Comparison of ENCODE assay signal across 8 mouse cellular contexts in genomic region chr16:10785371-10786231, GRCm38 (mm10). TPM values are rescaled to one million over a fixed set of nuclear protein-coding genes. Genes with fewer than 3 reads are reported as not detected.
DNase-seq lines count a peak whose midpoint lies in the region.

TSS of gene Socs1 (minus strand) at chr16:10785536.

- peak; percentile 93 to 99 for DNase-seq in adrenal gland, adult (ENCODE audit: inconsistent age in 2 of 2, low spot score in 1 of 2)
- DNase-seq in embryo, embryonic 10 days (ENCODE audit: low spot score) = peak; percentile 86
- peak; percentile 87 for DNase-seq in gastrocnemius, postnatal 10 days
- peak; percentile 98 for DNase-seq in induced T-regulatory cell, adult 2 months (ENCODE audit: low read depth)
- DNase-seq in left cerebral cortex, postnatal 14 days (ENCODE audit: low spot score in 2 of 2) = peak; percentile 81 to 82
- DNase-seq in mesoderm, embryonic 11.5 days (ENCODE audit: low read depth, low spot score) = peak; percentile 91
- DNase-seq in right cerebral cortex, postnatal 36 days (ENCODE audit: low spot score in 2 of 2) = peak; percentile 68 to 72
- peak; percentile 95 for DNase-seq in yolk sac, embryonic 10.5 days (ENCODE audit: low spot score)

- intact Hi-C loops in left cerebral cortex, postnatal 14 days (cut with DNase I) = loop anchor here (2.0 to 5.0 kb wide), 4 partner anchors 52 to 213 kb away; partner anchors contain the start of gene Rmi2

RNA-seq across cellular contexts. Expression of gene Socs1, which starts in this region (rescaled TPM):
- 1 to 10 TPM; 1.1 to 2.2 TPM for total RNA-seq in gastrocnemius, postnatal 10 days (2021)
- 1 to 10 TPM; 1.3 TPM for total RNA-seq in left cerebral cortex, postnatal 14 days (2021)

Comparison
In these comparisons a context has a peak if more than half of its experiments do, and no peak if none do; other contexts are left out.
1. Peak in every context shown above with its lines: DNase-seq.